Mouse (Mus musculus): ENCODE results near the gene Gtdc1.

The Gtdc1 gene

GRCm38 (mm10) chr2:44923056-44923883 is 4.2 kb downstream of the Gtdc1 start:
- no peak for DNase-seq

- DNase-seq = no peak
These were observed 5.0 kb downstream of the Gtdc1 start for GRCm38 (mm10) chr2:44922500-44922899.

- DNase-seq = no peak
These were observed 7.0 kb downstream of the Gtdc1 start for GRCm38 (mm10) chr2:44920471-44920870.

GRCm38 (mm10) chr2:44919326-44919725 is 8.1 kb downstream of the Gtdc1 start:
- no peak for DNase-seq

GRCm38 (mm10) chr2:44918737-44919136 is 8.7 kb downstream of the Gtdc1 start:
- no peak for DNase-seq

- no peak for DNase-seq
These were observed 11.2 kb downstream of the Gtdc1 start for GRCm38 (mm10) chr2:44916286-44916685.

- no peak for DNase-seq
These were observed 29.7 kb downstream of the Gtdc1 start for GRCm38 (mm10) chr2:44897801-44898200.

- no peak for DNase-seq
These were observed 53.7 kb downstream of the Gtdc1 start for GRCm38 (mm10) chr2:44873718-44874117.

GRCm38 (mm10) chr2:44864726-44865125 is 62.7 kb downstream of the Gtdc1 start:
- DNase-seq = no peak

GRCm38 (mm10) chr2:44854475-44854874 is 73.0 kb downstream of the Gtdc1 start:
- no peak for DNase-seq

GRCm38 (mm10) chr2:44849666-44850065 is 77.8 kb downstream of the Gtdc1 start:
- no peak for DNase-seq

GRCm38 (mm10) chr2:44848156-44848555 is 79.3 kb downstream of the Gtdc1 start:
- DNase-seq = no peak

GRCm38 (mm10) chr2:44845424-44845823 is 82.0 kb downstream of the Gtdc1 start:
- DNase-seq = no peak

- no peak for DNase-seq
These were observed 97.7 kb downstream of the Gtdc1 start for GRCm38 (mm10) chr2:44829753-44830152.

- DNase-seq = no peak
These were observed 98.1 kb downstream of the Gtdc1 start for GRCm38 (mm10) chr2:44829346-44829745.

GRCm38 (mm10) chr2:44826609-44827008 is 100.8 kb downstream of the Gtdc1 start:
- DNase-seq = no peak

GRCm38 (mm10) chr2:44817787-44818186 is 109.7 kb downstream of the Gtdc1 start:
- DNase-seq = no peak

- DNase-seq = no peak
These were observed 113.7 kb downstream of the Gtdc1 start for GRCm38 (mm10) chr2:44813729-44814128.

GRCm38 (mm10) chr2:44804497-44804896 is 123.0 kb downstream of the Gtdc1 start:
- no peak for DNase-seq

- no peak for DNase-seq
These were observed 126.1 kb downstream of the Gtdc1 start for GRCm38 (mm10) chr2:44801361-44801760.

GRCm38 (mm10) chr2:44791840-44792239 is 135.6 kb downstream of the Gtdc1 start:
- DNase-seq = no peak

GRCm38 (mm10) chr2:44791134-44791533 is 136.3 kb downstream of the Gtdc1 start:
- no peak for DNase-seq

- no peak for DNase-seq
These were observed 144.7 kb downstream of the Gtdc1 start for GRCm38 (mm10) chr2:44782746-44783145.

GRCm38 (mm10) chr2:44780961-44781360 is 146.5 kb downstream of the Gtdc1 start:
- DNase-seq = no peak

- no peak for DNase-seq
These were observed 163.6 kb downstream of the Gtdc1 start for GRCm38 (mm10) chr2:44763898-44764297.

All from layer of hippocampus, adult 9-11 months (tissue).